Mouse (Mus musculus): ENCODE measurements around the gene Tgds.
A peak's percentile ranks its signal among the peaks of the same experiment; 100 is the strongest.
"Not testable (repeated sequence)": the region's sequence is repeated elsewhere in the genome, so short reads cannot be mapped to it uniquely, and the experiment has no call there.

Gene Tgds

GRCm38 (mm10) chr14:118132642-118132977, at the start of gene Tgds:
TSS of gene Tgds (minus strand) at chr14:118132755.
- DNase-seq (ENCODE audit: low spot score in 2 of 2), result peak; percentile 99

- DNase-seq (ENCODE audit: low spot score in 2 of 2), result no peak
Measured at GRCm38 (mm10) chr14:118180711-118181177, 48.2 kb upstream of the Tgds start.

GRCm38 (mm10) chr14:118180117-118180557, 47.6 kb upstream of the Tgds start:
- DNase-seq (ENCODE audit: low spot score in 2 of 2), result peak in 1 of 2 experiments; percentile 31

- DNase-seq (ENCODE audit: low spot score in 2 of 2), result no peak
Measured at GRCm38 (mm10) chr14:118179701-118180100, 47.1 kb upstream of the Tgds start.

GRCm38 (mm10) chr14:118179251-118179650, 46.7 kb upstream of the Tgds start:
- no peak for DNase-seq (ENCODE audit: low spot score in 2 of 2)

- no peak for DNase-seq (ENCODE audit: low spot score in 2 of 2)
Measured at GRCm38 (mm10) chr14:118175694-118176085, 43.1 kb upstream of the Tgds start.

GRCm38 (mm10) chr14:118175071-118175693, 42.6 kb upstream of the Tgds start:
- DNase-seq (ENCODE audit: low spot score in 2 of 2), result no peak

GRCm38 (mm10) chr14:118173590-118174203, 41.1 kb upstream of the Tgds start:
- DNase-seq (ENCODE audit: low spot score in 2 of 2), result no peak

- DNase-seq (ENCODE audit: low spot score in 2 of 2), result no peak
Measured at GRCm38 (mm10) chr14:118168776-118169175, 36.2 kb upstream of the Tgds start.

GRCm38 (mm10) chr14:118162640-118163039, 30.1 kb upstream of the Tgds start:
- DNase-seq (ENCODE audit: low spot score in 2 of 2), result no peak

- DNase-seq (ENCODE audit: low spot score in 2 of 2), result no peak
Measured at GRCm38 (mm10) chr14:118161751-118162150, 29.2 kb upstream of the Tgds start.

GRCm38 (mm10) chr14:118157146-118157545, 24.6 kb upstream of the Tgds start:
- peak in 1 of 2 experiments; percentile 35 for DNase-seq (ENCODE audit: low spot score in 2 of 2)

GRCm38 (mm10) chr14:118156740-118157139, 24.2 kb upstream of the Tgds start:
- DNase-seq (ENCODE audit: low spot score in 2 of 2), result no peak

- not testable (repeated sequence) for DNase-seq (ENCODE audit: low spot score in 2 of 2)
Measured at GRCm38 (mm10) chr14:118156056-118156455, 23.5 kb upstream of the Tgds start.

GRCm38 (mm10) chr14:118152294-118152651, 19.7 kb upstream of the Tgds start:
- no peak for DNase-seq (ENCODE audit: low spot score in 2 of 2)

GRCm38 (mm10) chr14:118151651-118152293, 19.2 kb upstream of the Tgds start:
- DNase-seq (ENCODE audit: low spot score in 2 of 2), result no peak

GRCm38 (mm10) chr14:118150656-118151551, 18.3 kb upstream of the Tgds start:
- no peak for DNase-seq (ENCODE audit: low spot score in 2 of 2)

GRCm38 (mm10) chr14:118148554-118148953, 16.0 kb upstream of the Tgds start:
- DNase-seq (ENCODE audit: low spot score in 2 of 2), result no peak

- DNase-seq (ENCODE audit: low spot score in 2 of 2), result no peak
Measured at GRCm38 (mm10) chr14:118148046-118148445, 15.5 kb upstream of the Tgds start.

- DNase-seq (ENCODE audit: low spot score in 2 of 2), result no peak
Measured at GRCm38 (mm10) chr14:118142283-118142682, 9.7 kb upstream of the Tgds start.

GRCm38 (mm10) chr14:118137487-118137886, 4.9 kb upstream of the Tgds start:
- DNase-seq (ENCODE audit: low spot score in 2 of 2), result no peak
